Mouse (Mus musculus) midbrain, embryonic 12.5 days (tissue): ENCODE measurements around the gene Znhit1. TPM values are rescaled to one million over a fixed set of nuclear protein-coding genes. Genes with fewer than 3 reads are reported as not detected.

Experiments used
- ATAC-seq: fragments of 200-750 bp; cut with Nextera tagmentation; 2 replicates; pipeline ENCODE4 v1.8.0; 2017; ENCODE audit warnings: low read depth, moderate TSS enrichment, moderate library complexity; ENCODE audit not compliant: low FRiP score
- H3K27ac ChIP-seq: fragments of 300-500 bp; sonication (generic); replicated peaks from 2 replicates; pipeline ENCODE4 v1.5.1; 2016; ENCODE audit warnings: mild to moderate bottlenecking
- H3K27me3 ChIP-seq: fragments of 300-500 bp; sonication (generic); 2 replicates; pipeline ENCODE4 v1.6.1; 2016; ENCODE audit warnings: mild to moderate bottlenecking
- H3K36me3 ChIP-seq: fragments of 300-500 bp; sonication (generic); 2 replicates; pipeline ENCODE4 v1.6.1; 2016
- H3K4me1 ChIP-seq: fragments of 300-500 bp; sonication (generic); 2 replicates; pipeline ENCODE4 v1.6.1; 2016
- H3K4me2 ChIP-seq: fragments of 300-500 bp; sonication (generic); replicated peaks from 2 replicates; pipeline ENCODE4 v1.6.1; 2016; ENCODE audit warnings: mild to moderate bottlenecking, moderate library complexity
- H3K4me3 ChIP-seq: fragments of 300-500 bp; sonication (generic); 2 replicates; pipeline ENCODE4 v1.5.1; 2016; ENCODE audit warnings: mild to moderate bottlenecking
- H3K9ac ChIP-seq: fragments of 300-500 bp; sonication (generic); replicated peaks from 2 replicates; pipeline ENCODE4 v1.6.1; 2016; ENCODE audit warnings: mild to moderate bottlenecking, moderate library complexity
- H3K9me3 ChIP-seq: fragments of 300-500 bp; sonication (generic); 2 replicates; pipeline ENCODE4 v1.6.1; 2016; ENCODE audit warnings: mild to moderate bottlenecking
- WGBS: fragments of 180-500 bp; shearing (Covaris S2); methylation state at CpG from one replicate; pipeline ENCODE4 v1.1.7; 2016; 5-methylcytosine and 5-hydroxymethylcytosine counted together
- polyA plus RNA-seq: library from polyadenylated mRNA; unstranded; fragments of >200 nt; fragmentation: Nextera tagmentation; extraction: Ambion mirVana; gene quantifications from 2 replicates; pipeline ENCODE4 v1.2.1, GENCODE M21; 2016

Gene Znhit1
- 92.8 and 102 TPM in 2 replicates for polyA plus RNA-seq

GRCm38 (mm10) chr5:136987934-136988271 lies at the start of gene Znhit1:
Znhit1 (minus strand) TSS chr5:136988021.
- no peak for ATAC-seq
- 8% methylated on average over 12 of the region's 12 CpGs for WGBS
- Histone ChIP-seq H3K27me3 (no peaks in the 10 kb centered on the region), H3K4me1 (peaks cover 18% of the 10 kb centered on the region), H3K9ac (peak within 1 kb of the TSS; percentile 93), H3K36me3 (peaks cover 46% of the 10 kb centered on the region), H3K4me2 (peak within 1 kb of the TSS; percentile 91), H3K4me3 (peak within 1 kb of the TSS; percentile 92), H3K9me3 (no peaks in the 10 kb centered on the region), H3K27ac (peak within 1 kb of the TSS; percentile 96)

DNA sequence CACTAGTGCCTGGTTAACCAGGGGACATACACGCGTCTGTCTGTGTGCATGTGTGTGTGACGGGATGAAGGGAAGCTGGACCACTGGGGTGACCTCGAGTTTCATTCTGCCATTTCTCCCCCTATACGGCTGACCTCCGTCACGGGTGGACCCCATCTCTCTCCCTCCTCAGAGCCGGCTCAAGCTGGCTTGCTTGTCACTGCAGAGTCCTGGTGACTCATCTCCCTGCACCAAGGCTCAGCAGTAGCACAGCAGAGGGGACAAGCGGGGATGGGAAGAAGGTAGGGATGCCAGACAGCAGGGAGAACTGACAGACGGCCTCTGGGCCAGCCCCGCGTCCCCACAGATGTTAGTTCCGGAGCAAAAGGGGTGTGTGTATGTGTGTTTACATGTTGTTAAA lies 48.4 kb upstream of the Znhit1 start:
- Histone ChIP-seq H3K4me2 (no peak overlapping the region), H3K27me3 (peaks cover 33% of the 10 kb centered on the region), H3K9ac (no peak overlapping the region), H3K36me3 (peaks cover 57% of the 10 kb centered on the region), H3K4me1 (peaks cover 17% of the 10 kb centered on the region), H3K27ac (no peak overlapping the region), H3K9me3 (no peaks in the 10 kb centered on the region), H3K4me3 (no peak overlapping the region)
- 92% methylated on average over 13 of the region's 13 CpGs for WGBS
- ATAC-seq: no peak

- 0 out of 2 replicates have a peak overlapping the region, but pooled peaks have one; percentile 2 for H3K27ac ChIP-seq
Measured at GRCm38 (mm10) chr5:137032641-137033074, 44.8 kb upstream of the Znhit1 start.

GRCm38 (mm10) chr5:137032033-137032421 lies 44.2 kb upstream of the Znhit1 start:
- no peak for ATAC-seq
- Histone ChIP-seq H3K9ac (peak overlapping the region; percentile 55; the same call in 1 of the 2 replicates), H3K4me2 (peak overlapping the region; percentile 97), H3K36me3 (peaks cover 18% of the 10 kb centered on the region), H3K27me3 (peaks cover 71% of the 10 kb centered on the region), H3K4me1 (peaks cover 41% of the 10 kb centered on the region), H3K9me3 (no peaks in the 10 kb centered on the region), H3K4me3 (peak overlapping the region; percentile 52), H3K27ac (no peak overlapping the region)
- under 1% methylated on average over 33 of the region's 33 CpGs for WGBS

More at GRCm38 (mm10) chr5:137032641-137033074, 44.8 kb upstream of the Znhit1 start:
- H3K4me3 ChIP-seq: peak overlapping the region; percentile 52
- H3K9me3 ChIP-seq: no peaks in the 10 kb centered on the region
- H3K4me2 ChIP-seq: peak overlapping the region; percentile 97
- peaks cover 24% of the 10 kb centered on the region for H3K36me3 ChIP-seq
- peak overlapping the region; percentile 55 for H3K9ac ChIP-seq
- peaks cover 41% of the 10 kb centered on the region for H3K4me1 ChIP-seq
- H3K27me3 ChIP-seq: peaks cover 66% of the 10 kb centered on the region
- under 1% methylated on average over 44 of the region's 49 CpGs for WGBS
- ATAC-seq: peak; percentile 61

- Histone ChIP-seq H3K36me3 (peaks cover 11% of the 10 kb centered on the region), H3K9ac (peak overlapping the region; percentile 55; the same call in 1 of the 2 replicates), H3K4me2 (peak overlapping the region; percentile 97), H3K4me1 (peaks cover 41% of the 10 kb centered on the region), H3K4me3 (peak overlapping the region; percentile 52), H3K9me3 (no peaks in the 10 kb centered on the region), H3K27ac (no peak overlapping the region), H3K27me3 (peaks cover 78% of the 10 kb centered on the region)
- WGBS: under 1% methylated on average over 78 of the region's 78 CpGs
- no peak for ATAC-seq
Measured at GRCm38 (mm10) chr5:137031076-137032032, 43.5 kb upstream of the Znhit1 start.

- 0 out of 2 replicates have a peak, but pooled peaks cover 3% of the 10 kb centered on the region for H3K36me3 ChIP-seq
- H3K27ac ChIP-seq: no peak overlapping the region
- H3K4me1 ChIP-seq: peaks cover 41% of the 10 kb centered on the region
- H3K9me3 ChIP-seq: no peaks in the 10 kb centered on the region
- H3K4me3 ChIP-seq: peak overlapping the region; percentile 52
- ATAC-seq: no peak
- H3K4me2 ChIP-seq: peak overlapping the region; percentile 97
- 11% methylated on average over 22 of the region's 22 CpGs for WGBS
- H3K9ac ChIP-seq: no peak overlapping the region
- peaks cover 87% of the 10 kb centered on the region for H3K27me3 ChIP-seq
Measured at GRCm38 (mm10) chr5:137030416-137030810, 42.6 kb upstream of the Znhit1 start.

DNA sequence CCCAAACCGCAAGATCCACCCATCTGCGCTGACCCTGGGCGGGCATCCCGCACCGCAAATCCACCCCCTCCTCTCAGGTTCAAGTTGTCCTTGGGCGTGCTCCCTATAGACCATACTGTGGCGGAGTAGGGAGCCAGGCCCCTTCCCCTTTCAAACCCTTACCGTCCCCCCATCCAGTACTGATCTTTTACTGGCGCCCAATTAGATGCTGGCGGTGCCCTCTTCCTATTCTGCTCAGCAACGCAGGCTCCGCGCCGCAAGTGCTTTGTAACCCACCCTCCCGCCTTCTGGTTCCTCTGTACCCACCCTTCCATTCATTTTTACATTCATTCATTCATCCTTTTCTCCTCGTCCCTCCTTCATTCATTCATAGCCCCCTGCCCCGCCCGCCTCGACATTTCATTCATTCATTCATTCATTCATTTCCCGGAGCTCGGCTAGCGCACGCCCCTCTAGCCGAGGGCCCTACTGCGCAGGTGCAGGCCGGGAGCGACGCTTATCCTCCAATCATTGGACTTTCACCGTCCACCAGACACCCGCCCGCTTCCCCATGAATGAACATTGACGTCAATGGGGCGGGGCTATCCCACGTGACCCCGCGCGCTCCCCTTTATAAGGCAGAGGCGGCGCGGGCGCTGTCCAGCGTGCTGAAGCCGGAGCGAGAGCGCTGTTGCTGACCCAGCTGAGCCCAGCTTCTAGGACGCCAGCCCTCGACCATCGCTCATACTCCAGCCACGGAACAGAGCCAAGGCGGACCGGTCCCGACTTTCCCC lies 42.0 kb upstream of the Znhit1 start:
- Histone ChIP-seq H3K4me1 (peaks cover 45% of the 10 kb centered on the region), H3K4me3 (peak overlapping the region; percentile 52), H3K36me3 (0 out of 2 replicates have a peak, but pooled peaks cover under 1% of the 10 kb centered on the region), H3K27me3 (peaks cover 93% of the 10 kb centered on the region), H3K27ac (no peak overlapping the region), H3K9ac (peak overlapping the region; percentile 37; the same call in 1 of the 2 replicates), H3K4me2 (peak overlapping the region; percentile 97), H3K9me3 (no peaks in the 10 kb centered on the region)
- WGBS: under 1% methylated on average over 52 of the region's 52 CpGs
- ATAC-seq: peak; percentile 74

- peak overlapping the region; percentile 97 for H3K4me2 ChIP-seq
- peak; percentile 1; the same call in 1 of the 2 replicates for ATAC-seq
- peaks cover 95% of the 10 kb centered on the region for H3K27me3 ChIP-seq
- no peaks in the 10 kb centered on the region for H3K36me3 ChIP-seq
- H3K9me3 ChIP-seq: no peaks in the 10 kb centered on the region
- peaks cover 47% of the 10 kb centered on the region for H3K4me1 ChIP-seq
- 0% methylated on average over 8 of the region's 8 CpGs for WGBS
- H3K4me3 ChIP-seq: peak overlapping the region; percentile 52
- no peak overlapping the region for H3K27ac ChIP-seq
- H3K9ac ChIP-seq: peak overlapping the region; percentile 37; the same call in 1 of the 2 replicates
Measured at GRCm38 (mm10) chr5:137029273-137029585, 41.4 kb upstream of the Znhit1 start.

- WGBS: 4% methylated on average over 28 of the region's 29 CpGs
- ATAC-seq: no peak; the same call in 1 of the 2 replicates
- no peaks in the 10 kb centered on the region for H3K36me3 ChIP-seq
- H3K27ac ChIP-seq: no peak overlapping the region
- no peaks in the 10 kb centered on the region for H3K9me3 ChIP-seq
- H3K27me3 ChIP-seq: peaks cover 95% of the 10 kb centered on the region
- H3K4me2 ChIP-seq: peak overlapping the region; percentile 97
- H3K9ac ChIP-seq: peak overlapping the region; percentile 37; the same call in 1 of the 2 replicates
- H3K4me3 ChIP-seq: peak overlapping the region; percentile 12; the same call in 1 of the 2 replicates
- H3K4me1 ChIP-seq: peaks cover 47% of the 10 kb centered on the region
Measured at GRCm38 (mm10) chr5:137028561-137029272, 40.9 kb upstream of the Znhit1 start.

DNA sequence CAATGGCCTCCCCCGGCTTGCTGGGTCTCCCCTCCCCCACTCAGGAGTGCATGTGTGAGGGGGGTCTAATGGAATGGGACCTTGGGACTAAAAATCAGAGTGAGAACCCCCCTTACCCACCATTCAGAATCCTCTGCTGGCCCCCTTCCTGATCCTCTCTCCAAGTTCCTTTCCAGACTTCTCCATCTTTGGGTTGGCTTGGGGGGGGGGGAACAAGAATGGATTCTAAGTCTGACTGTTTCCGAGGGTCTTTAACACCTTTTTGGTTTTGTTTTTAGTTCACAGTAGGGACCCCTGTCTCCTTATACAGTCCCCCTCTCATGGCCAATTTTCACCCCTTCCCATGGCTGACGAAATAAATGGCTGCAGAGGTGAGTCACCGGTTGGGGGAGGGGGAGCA lies 38.3 kb upstream of the Znhit1 start, which contains the start of gene Vgf:
Vgf (plus strand) TSS at position 301 of the 400 bp plus-strand sequence.
- Histone ChIP-seq H3K4me3 (0 out of 2 replicates have a peak within 1 kb of the TSS, but pooled peaks have one; percentile 10), H3K36me3 (no peaks in the 10 kb centered on the region), H3K4me2 (peak within 1 kb of the TSS; percentile 41), H3K4me1 (peaks cover 28% of the 10 kb centered on the region), H3K9ac (no peak within 1 kb of the TSS), H3K27ac (no peak within 1 kb of the TSS), H3K9me3 (no peaks in the 10 kb centered on the region), H3K27me3 (peaks cover 71% of the 10 kb centered on the region)
- 43% methylated on average over 4 of the region's 4 CpGs for WGBS
- ATAC-seq: no peak

DNA sequence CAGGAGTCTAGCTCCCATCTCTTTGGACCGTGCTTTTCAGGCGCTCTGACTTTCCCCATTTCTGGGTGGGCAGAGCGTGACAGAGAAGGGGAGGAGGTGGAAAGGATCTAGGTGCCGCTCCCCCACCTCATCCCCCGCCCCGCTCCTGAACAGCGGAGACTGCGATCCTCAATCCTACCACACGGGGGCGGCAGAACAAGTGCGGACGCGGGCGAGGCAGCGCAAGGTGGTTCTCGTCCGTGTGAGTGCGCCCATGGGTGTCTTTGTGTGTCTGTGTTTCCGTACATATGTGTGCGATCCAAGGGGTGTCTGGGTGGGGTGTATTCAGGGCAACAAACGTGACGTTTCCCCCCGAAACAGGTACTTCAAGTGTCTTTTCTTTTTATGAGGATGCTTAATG lies 37.3 kb upstream of the Znhit1 start:
- no peak overlapping the region for H3K27ac ChIP-seq
- H3K4me2 ChIP-seq: peak overlapping the region; percentile 41
- H3K36me3 ChIP-seq: no peaks in the 10 kb centered on the region
- no peak for ATAC-seq
- peaks cover 20% of the 10 kb centered on the region for H3K4me1 ChIP-seq
- H3K9me3 ChIP-seq: no peaks in the 10 kb centered on the region
- H3K9ac ChIP-seq: no peak overlapping the region
- under 1% methylated on average over 23 of the region's 23 CpGs for WGBS
- peaks cover 61% of the 10 kb centered on the region for H3K27me3 ChIP-seq
- 0 out of 2 replicates have a peak overlapping the region, but pooled peaks have one; percentile 10 for H3K4me3 ChIP-seq
